Mouse (Mus musculus): ENCODE data around the gene Tmem236.

Gene Tmem236

GRCm38 (mm10) chr2:14174334-14174733, at the start of gene Tmem236:
Gene Tmem236, plus strand, starts transcription at chr2:14174523.
- no peak for DNase-seq (ENCODE audit: low read depth, low spot score)

- no peak for DNase-seq (ENCODE audit: low read depth, low spot score)
Measured at GRCm38 (mm10) chr2:14126387-14126786, 47.9 kb upstream of the Tmem236 start.

GRCm38 (mm10) chr2:14127629-14128028, 46.7 kb upstream of the Tmem236 start:
- no peak for DNase-seq (ENCODE audit: low read depth, low spot score)

GRCm38 (mm10) chr2:14130641-14131339, 43.5 kb upstream of the Tmem236 start:
- DNase-seq (ENCODE audit: low read depth, low spot score), result no peak

GRCm38 (mm10) chr2:14132468-14133326, 41.6 kb upstream of the Tmem236 start:
- DNase-seq (ENCODE audit: low read depth, low spot score), result peak; percentile 47

GRCm38 (mm10) chr2:14136906-14137305, 37.4 kb upstream of the Tmem236 start:
- no peak for DNase-seq (ENCODE audit: low read depth, low spot score)

- DNase-seq (ENCODE audit: low read depth, low spot score), result no peak
Measured at GRCm38 (mm10) chr2:14139590-14139989, 34.7 kb upstream of the Tmem236 start.

DNA sequence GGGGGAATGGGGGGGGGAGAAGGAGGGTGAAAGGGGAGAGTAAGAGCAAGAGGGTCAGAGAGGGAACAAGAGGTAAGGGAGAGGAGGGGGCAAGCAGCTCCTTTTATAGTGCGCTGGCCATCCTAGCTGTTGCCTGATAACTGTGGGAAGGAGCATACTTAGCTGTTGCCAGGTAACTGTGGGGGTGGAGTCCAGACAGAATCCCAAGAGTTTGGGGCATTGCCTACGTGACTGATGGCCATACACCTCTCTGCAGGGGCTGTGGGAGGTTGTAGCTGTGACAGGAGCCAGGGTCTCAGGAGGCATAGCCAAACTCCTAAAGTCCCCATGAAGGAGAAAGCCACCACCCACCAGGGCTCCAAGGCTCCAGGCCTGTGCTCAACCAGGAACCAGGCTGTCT, 34.3 kb upstream of the Tmem236 start:
- no peak for DNase-seq (ENCODE audit: low read depth, low spot score)

DNA sequence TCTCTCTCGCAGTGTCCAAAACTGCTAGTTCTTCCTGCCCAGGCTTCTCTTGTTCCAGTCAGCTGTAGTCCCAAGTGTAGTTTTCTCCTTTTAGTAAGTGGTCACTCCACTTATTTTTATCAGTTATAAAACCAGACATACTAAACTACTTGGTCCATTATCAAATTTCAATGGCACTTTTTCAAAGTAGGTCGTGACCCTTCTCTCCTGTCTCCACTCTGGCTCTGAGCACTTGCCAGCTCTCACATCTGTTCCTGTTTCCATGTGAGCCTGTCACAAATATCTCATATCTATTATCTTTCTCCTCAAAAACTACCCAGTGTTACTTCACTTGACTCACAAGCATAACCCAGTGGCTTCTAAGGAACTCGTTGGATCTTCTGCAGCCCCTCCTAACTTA, 29.0 kb upstream of the Tmem236 start:
- DNase-seq (ENCODE audit: low read depth, low spot score), result no peak

DNA sequence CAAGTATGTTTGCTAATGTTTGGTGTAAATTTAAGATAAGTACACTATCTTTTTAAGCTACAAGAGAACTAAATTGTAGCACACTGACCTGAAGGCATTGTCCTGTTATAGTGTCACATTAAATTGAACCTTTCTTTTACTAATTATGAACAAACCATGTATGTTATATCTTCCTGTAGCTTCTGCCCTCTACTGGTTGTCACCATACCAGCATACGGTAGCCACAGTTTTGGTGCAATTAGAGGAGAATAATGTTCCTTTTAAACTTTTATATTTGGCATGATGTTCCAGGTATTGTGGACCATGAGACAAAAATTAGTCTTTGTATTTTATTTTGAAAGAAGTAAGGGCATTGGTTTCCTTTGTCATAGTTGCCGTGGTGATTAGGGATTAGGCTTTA, 27.4 kb upstream of the Tmem236 start:
- no peak for DNase-seq (ENCODE audit: low read depth, low spot score)

GRCm38 (mm10) chr2:14150829-14151228, 23.5 kb upstream of the Tmem236 start:
- no peak for DNase-seq (ENCODE audit: low read depth, low spot score)

DNA sequence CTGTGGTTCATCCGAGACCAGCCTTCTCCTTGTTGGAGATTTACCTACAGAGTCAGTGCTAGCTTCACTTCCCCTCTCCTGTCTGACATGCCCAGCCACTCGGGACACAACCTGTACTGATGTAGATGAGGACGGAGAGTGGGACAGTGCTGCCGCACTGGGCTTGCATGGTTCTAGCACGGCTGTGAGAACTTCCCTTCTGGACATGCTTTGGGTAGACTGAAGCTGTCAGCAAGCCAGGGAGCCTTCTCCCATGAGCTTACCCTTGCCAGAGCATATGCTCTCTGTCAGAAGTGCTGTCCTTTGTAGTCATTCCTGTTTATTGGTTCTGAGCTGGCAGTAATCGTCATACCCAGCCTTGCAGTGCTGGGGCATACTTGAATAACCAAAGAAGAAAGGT, 22.5 kb upstream of the Tmem236 start:
- DNase-seq (ENCODE audit: low read depth, low spot score), result no peak

DNA sequence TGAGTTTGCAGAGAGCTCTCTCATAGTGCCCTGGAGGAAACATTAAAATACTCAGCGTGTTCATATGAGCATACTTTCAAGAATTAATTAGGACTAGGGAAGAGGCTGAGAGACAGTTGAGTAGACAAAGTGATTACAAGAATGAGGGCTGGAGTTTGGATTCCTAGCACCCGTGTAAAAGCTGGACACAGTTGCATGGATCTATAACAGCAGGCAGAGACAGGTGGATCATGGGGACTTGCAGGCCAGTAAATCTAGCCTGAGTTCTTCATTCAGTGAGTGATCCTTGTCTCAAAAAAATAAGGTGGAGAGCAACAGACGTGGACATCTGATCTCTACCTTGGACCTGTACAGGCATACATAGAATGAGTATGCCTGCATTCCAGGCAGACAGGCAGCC, 15.3 kb upstream of the Tmem236 start:
- DNase-seq (ENCODE audit: low read depth, low spot score), result no peak

DNA sequence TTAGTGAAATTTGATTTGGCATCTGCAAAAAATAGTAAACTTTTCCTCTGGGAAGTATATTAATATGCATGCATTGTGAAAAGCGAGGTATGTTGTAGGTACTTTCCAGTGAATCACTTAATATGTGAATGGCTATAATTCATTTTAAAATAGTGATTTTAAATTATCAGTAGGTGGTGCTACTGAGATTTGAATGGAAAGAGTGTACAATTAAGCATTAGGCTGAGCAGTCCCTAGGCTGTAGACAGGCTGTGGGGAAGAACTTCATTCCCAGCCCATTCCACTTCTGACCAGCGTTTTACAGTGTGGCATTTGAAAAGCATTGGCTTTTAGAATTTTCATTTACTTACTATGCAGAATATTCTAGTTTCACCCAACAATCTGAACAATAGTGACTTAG, 14.6 kb upstream of the Tmem236 start:
- DNase-seq (ENCODE audit: low read depth, low spot score), result no peak

GRCm38 (mm10) chr2:14164459-14165030, 9.8 kb upstream of the Tmem236 start:
- no peak for DNase-seq (ENCODE audit: low read depth, low spot score)

DNA sequence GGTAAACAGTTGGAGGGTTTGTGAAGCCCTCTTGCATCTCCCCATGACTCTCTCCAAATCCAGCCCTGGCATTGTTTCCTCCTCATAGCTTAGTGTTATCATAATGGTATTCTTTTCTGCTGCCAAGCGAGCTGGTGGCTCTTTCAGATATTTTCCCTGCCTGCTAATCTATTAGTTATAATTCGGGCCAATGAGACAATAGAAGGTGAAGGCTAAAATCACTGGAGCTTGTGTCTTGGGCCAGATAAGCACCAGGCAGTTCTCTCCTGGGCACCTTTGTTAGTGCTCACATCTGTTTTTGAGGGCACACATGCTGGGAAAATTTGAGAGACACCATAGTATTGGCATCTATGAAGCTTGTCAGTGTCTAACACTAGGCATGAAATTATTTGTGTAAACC, 9.3 kb upstream of the Tmem236 start:
- DNase-seq (ENCODE audit: low read depth, low spot score), result no peak

DNA sequence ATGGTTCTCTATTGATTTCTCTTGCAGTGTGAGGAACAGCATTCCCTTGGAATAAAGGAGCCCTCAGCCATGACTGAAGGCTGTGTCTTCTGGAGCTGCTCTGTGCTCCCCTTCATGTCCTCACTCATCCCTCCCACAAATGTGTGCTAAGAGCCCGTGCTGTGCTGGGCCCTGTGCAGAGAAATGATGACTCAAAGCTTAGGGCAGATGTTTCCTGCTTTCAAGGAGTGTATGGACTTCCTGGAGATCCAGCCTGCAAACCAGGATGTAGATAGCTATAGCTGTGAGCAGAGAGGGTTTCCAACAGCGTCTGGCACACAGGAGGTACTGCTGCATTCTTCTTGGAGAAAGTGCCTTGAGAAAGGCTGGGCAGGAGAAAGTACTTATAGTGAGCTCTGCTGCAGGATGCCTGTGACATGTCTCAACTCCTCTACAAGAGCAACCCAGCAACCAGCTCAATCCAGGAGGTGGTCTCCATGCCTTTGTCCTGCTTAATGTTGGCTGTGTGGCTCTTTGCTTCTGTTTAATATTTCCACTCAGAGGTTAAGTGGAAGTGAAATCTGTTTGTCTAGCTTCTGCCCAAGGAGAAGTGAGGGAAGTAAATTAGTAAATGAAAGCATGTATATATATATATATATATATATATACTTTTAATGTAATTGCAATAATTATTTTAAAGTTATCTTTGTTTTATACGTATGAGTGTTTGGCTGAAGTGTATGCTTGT, 8.5 kb upstream of the Tmem236 start:
- no peak for DNase-seq (ENCODE audit: low read depth, low spot score)

- DNase-seq (ENCODE audit: low read depth, low spot score), result no peak
Measured at GRCm38 (mm10) chr2:14167721-14168120, 6.6 kb upstream of the Tmem236 start.

DNA sequence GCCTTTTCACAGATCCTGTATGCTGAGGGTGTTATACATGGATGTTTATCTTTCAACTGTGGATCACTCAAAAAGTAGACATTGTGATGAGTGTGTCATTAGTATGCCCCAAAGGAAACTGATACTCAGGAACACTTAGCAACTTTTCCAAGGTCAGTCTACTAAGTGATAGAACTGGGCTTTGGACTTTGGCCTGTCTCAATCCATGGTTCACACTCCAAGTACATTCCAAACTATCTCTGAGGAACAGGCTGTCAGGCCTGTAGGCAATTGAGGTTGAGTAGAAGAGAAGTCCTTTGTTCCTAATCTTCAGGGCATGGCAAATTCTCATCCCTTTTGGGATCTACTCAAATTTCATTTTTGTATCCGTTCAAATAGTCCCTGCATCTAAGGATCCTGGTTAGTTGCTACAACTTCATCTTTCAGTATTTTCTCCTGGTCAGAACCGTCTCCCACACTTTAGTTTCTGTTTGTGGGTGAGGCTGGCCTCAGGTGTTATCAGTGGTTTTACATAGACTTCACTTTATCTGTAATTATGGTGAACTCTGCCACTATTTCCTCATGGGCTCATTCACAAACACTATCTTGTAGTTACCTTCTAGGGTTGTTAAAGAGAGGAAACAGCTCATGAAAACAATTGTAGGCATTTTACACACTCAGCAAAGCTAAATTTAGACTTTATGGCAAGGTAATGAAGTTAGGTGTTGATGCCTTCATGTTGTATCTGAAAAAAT, 2.3 kb downstream of the Tmem236 start:
- no peak for DNase-seq (ENCODE audit: low read depth, low spot score)

DNA sequence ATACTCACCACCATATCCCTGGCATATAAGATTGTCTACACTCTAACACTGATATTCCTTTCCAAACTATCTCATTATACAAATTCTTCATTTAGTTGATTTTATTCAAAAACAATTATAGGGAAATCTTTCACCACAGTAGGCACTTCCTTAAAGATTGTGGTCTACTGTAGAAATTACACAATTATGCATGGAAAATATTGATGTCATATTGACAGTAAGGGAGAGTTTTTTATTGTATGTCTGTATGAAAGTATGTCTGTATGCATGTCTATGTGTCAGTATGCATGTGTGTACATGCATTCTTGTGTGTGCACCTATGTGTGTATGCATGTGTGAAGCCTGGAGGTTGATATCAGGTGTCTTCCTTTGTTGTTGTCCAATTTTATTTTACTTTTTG, 10.1 kb downstream of the Tmem236 start:
- DNase-seq (ENCODE audit: low read depth, low spot score), result no peak

DNA sequence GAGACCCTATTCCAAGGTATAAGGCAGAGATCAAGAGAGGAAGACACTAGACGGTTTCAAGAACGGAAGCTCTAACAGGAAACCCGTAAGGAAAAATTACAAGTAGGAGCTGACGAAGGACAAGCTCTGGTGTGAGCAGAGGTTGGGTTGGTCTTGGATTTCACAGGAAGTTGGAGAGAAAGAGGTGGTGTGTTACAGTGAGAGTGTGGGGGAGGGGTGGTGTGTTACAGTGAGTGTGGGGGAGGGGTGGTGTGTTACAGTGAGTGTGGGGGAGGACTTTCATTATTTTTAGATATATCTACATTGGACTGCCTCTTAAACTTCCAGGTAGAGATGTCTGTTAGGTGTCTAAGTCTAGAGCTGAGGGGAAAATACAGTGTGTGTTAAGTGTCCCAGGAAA, 16.4 kb downstream of the Tmem236 start:
- no peak for DNase-seq (ENCODE audit: low read depth, low spot score)
